Mouse (Mus musculus) heart, postnatal 10 days (tissue): ENCODE measurements around the gene Qrfp. TPM values are rescaled to one million over a fixed set of nuclear protein-coding genes. Genes with fewer than 3 reads are reported as not detected.
A peak's percentile ranks its signal among the peaks of the same experiment; 100 is the strongest.

Source experiments
- DNase-seq, 2 experiments: peaks; one replicate each; pipeline ENCODE4 v3.0.0; 2021
- intact Hi-C: fragments of 180-260 bp; cut with DNase I; formaldehyde crosslinking; loops from one replicate; pipeline ENCODE4 v1.15.1; 2025
- total RNA-seq, 2 experiments: library from RNA; stranded (reverse); gene quantifications; 2 replicates each; pipeline ENCODE4 v1.2.3; 2021

The Qrfp gene
- total RNA-seq, 2 experiments from 2014 or later, result not detected

GRCm38 (mm10) chr2:31822524-31823371 is 12.4 kb upstream of the Qrfp start:
- no peak for DNase-seq

GRCm38 (mm10) chr2:31815367-31815766 is 5.0 kb upstream of the Qrfp start:
- intact Hi-C loops, result loop anchor here (1.0 kb wide), 1 partner anchor 100 kb away; no protein-coding TSS in a partner anchor
- peak; percentile 57 to 74 for DNase-seq

More at GRCm38 (mm10) chr2:31822524-31823371, 12.4 kb upstream of the Qrfp start:
- intact Hi-C loops, result no loop called here

GRCm38 (mm10) chr2:31814699-31815098 is 4.3 kb upstream of the Qrfp start:
- DNase-seq, result no peak
- intact Hi-C loops, result loop anchor here (1.0 kb wide), 1 partner anchor 101 kb away; no protein-coding TSS in a partner anchor

GRCm38 (mm10) chr2:31813641-31814040 is 3.3 kb upstream of the Qrfp start:
- no peak for DNase-seq
- intact Hi-C loops, result no loop called here

- no peak for DNase-seq
- intact Hi-C loops, result no loop called here
These were observed 942 bp upstream of the Qrfp start for GRCm38 (mm10) chr2:31811086-31811958.

- intact Hi-C loops, result no loop called here
These were observed 1.0 kb downstream of the Qrfp start for GRCm38 (mm10) chr2:31809358-31809740.

GRCm38 (mm10) chr2:31808410-31809357 is 1.7 kb downstream of the Qrfp start:
- peak; percentile 29 to 43 for DNase-seq

More at GRCm38 (mm10) chr2:31809358-31809740, 1.0 kb downstream of the Qrfp start:
- no peak for DNase-seq

GRCm38 (mm10) chr2:31806639-31807382 is 3.6 kb downstream of the Qrfp start:
- no peak for DNase-seq
- intact Hi-C loops, result no loop called here

More at GRCm38 (mm10) chr2:31808410-31809357, 1.7 kb downstream of the Qrfp start:
- intact Hi-C loops, result no loop called here

- DNase-seq, result no peak
- intact Hi-C loops, result no loop called here
These were observed 6.9 kb downstream of the Qrfp start for GRCm38 (mm10) chr2:31803480-31803879.

- intact Hi-C loops, result no loop called here
- DNase-seq, result no peak
These were observed 7.6 kb downstream of the Qrfp start for GRCm38 (mm10) chr2:31802811-31803210.

- DNase-seq, result no peak
- intact Hi-C loops, result no loop called here
These were observed 9.0 kb downstream of the Qrfp start for GRCm38 (mm10) chr2:31801416-31801815.

- no peak for DNase-seq
- intact Hi-C loops, result no loop called here
These were observed 13.4 kb downstream of the Qrfp start for GRCm38 (mm10) chr2:31796943-31797342.

GRCm38 (mm10) chr2:31792611-31793010 is 17.8 kb downstream of the Qrfp start:
- DNase-seq, result no peak
- intact Hi-C loops, result no loop called here

GRCm38 (mm10) chr2:31791260-31791659 is 19.1 kb downstream of the Qrfp start:
- intact Hi-C loops, result no loop called here
- no peak for DNase-seq

- DNase-seq, result no peak
- intact Hi-C loops, result no loop called here
These were observed 19.6 kb downstream of the Qrfp start for GRCm38 (mm10) chr2:31790728-31791251.

GRCm38 (mm10) chr2:31789215-31789614 is 21.2 kb downstream of the Qrfp start:
- DNase-seq, result no peak
- intact Hi-C loops, result loop anchor here (5.0 kb wide), 2 partner anchors 58 to 307 kb away; partner anchors contain the start of gene Fibcd1

- no peak for DNase-seq
- intact Hi-C loops, result loop anchor here (5.0 kb wide), 2 partner anchors 59 to 306 kb away; partner anchors contain the start of gene Fibcd1
These were observed 22.2 kb downstream of the Qrfp start for GRCm38 (mm10) chr2:31788227-31788626.

- DNase-seq, result peak; percentile 78 to 89
- intact Hi-C loops, result loop anchor here (5.0 kb wide), 2 partner anchors 60 to 305 kb away; partner anchors contain the start of gene Fibcd1
These were observed 23.4 kb downstream of the Qrfp start for GRCm38 (mm10) chr2:31787029-31787428.

GRCm38 (mm10) chr2:31785074-31785473 is 25.3 kb downstream of the Qrfp start:
- peak; percentile 86 to 90 for DNase-seq
- intact Hi-C loops, result loop anchor here (1.0 to 5.0 kb wide), 4 partner anchors 62 to 303 kb away; partner anchors contain the start of gene Fibcd1
